Mouse (Mus musculus): Measurements from ENCODE around the gene Mrpl38. TPM values are rescaled to one million over a fixed set of nuclear protein-coding genes. Genes with fewer than 3 reads are reported as not detected.

Gene Mrpl38
- polyA plus RNA-seq, 1 experiment from 2014 or later: 49.5 TPM

DNA sequence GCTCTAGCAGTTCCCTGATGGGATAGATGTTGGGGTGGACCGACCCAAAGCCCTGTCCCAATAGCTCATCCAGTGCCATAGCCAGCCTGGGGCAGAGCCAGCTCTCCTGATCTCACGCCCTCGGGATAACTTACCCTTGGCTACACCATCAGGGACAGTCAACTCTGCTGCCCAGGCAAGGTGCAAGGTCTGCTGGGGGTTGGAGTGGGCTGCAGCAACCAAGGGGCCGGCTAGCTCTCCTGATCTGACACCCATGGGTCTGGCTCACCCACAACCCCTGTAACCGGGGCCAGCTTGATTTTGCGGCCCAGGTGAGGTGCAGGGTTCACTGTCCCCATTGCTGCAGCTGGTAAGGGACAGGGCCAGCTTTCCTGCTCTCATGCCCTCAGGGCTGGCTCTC is 47.1 kb downstream of the Mrpl38 start:
- Histone ChIP-seq H3K27ac (replicated peaks) (no peak overlapping the region), H3K9ac (ENCODE audit: low read length) (no peak overlapping the region), H3K27me3 (ENCODE audit: control insufficient read depth, insufficient read depth, low read length) (no peaks in the 10 kb centered on the region), H3K9me3 (ENCODE audit: control insufficient read depth, low read length) (no peaks in the 10 kb centered on the region), H3K4me3 (ENCODE audit: low read depth, low read length) (no peak overlapping the region), H3K36me3 (ENCODE audit: control insufficient read depth, insufficient read depth, low read length) (no peaks in the 10 kb centered on the region), H3K4me1 (replicated peaks; ENCODE audit: control insufficient read depth, insufficient read depth) (0 out of 2 replicates have a peak, but pooled peaks cover 2% of the 10 kb centered on the region), H3K4me2 (replicated peaks; ENCODE audit: low read depth) (no peak overlapping the region)
- 91% methylated on average over 6 of the region's 6 CpGs for WGBS
- ATAC-seq (ENCODE audit: low FRiP score, low TSS enrichment) (no peak), DNase-seq (ENCODE audit: low spot score) (no peak)
- no peak for TF ChIP-seq CTCF (IDR thresholded peaks at IDR 0.05; ENCODE audit: low read depth)
- no peak for TF ChIP-seq EP300 (optimal IDR thresholded peaks at IDR 0.05)

DNA sequence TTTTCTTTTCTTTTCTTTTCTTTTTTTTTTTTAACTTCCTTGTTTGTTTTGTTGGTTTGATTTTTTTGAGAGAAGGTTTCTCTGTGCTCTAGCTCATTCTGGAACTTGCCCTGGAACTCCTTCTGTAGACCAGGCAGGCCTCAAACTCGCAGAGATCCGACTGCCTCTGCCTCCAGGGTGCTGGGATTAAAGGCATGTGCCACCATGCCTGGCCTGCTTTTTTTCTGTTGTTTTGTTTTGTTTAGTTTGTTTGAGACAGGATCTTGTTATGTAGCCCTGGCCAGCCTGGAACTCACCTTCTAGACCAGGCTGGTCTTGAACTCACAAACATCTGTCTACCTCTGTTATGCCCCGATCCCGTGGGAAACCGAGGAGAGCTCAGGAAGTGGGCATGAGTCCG is 49.1 kb downstream of the Mrpl38 start:
- Histone ChIP-seq H3K4me3 (ENCODE audit: low read depth, low read length) (no peak overlapping the region), H3K27me3 (ENCODE audit: control insufficient read depth, insufficient read depth, low read length) (no peaks in the 10 kb centered on the region)
- TF ChIP-seq CTCF (IDR thresholded peaks at IDR 0.05; ENCODE audit: low read depth) (no peak), EP300 (optimal IDR thresholded peaks at IDR 0.05) (no peak)

DNA sequence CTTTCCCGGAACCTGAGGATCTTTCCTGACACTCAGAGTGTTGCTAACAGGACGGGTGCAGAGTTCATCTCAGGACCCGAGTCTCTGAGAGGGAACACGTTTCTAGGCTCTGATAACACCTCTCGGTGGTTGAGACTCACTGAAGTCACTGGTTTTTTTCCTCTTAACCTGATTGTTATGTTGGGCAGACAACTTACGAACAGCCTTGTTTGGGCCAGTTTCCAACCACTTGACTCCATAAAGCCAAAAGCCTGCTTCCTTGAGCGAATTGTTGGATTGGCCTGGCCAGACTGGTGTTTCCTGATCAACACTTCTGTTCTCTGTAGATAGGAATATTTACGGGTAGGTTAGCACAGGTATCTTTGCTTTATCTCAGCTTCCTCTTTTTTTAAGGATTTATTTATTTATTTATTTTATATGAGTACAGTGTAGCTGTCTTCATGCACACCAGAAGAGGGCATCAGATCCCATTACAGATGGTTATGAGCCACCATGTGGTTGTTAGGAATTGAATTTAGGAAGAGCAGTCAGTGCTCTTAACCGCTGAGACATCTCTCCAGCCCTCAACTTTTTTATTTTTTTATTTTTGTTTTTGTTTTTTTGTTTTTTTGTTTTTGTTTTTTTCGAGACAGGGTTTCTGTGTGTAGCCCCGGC is 49.8 kb downstream of the Mrpl38 start:
- Histone ChIP-seq H3K9ac (ENCODE audit: low read length) (no peak overlapping the region), H3K27ac (replicated peaks) (0 out of 2 replicates have a peak overlapping the region, but pooled peaks have one; percentile 6), H3K4me1 (replicated peaks; ENCODE audit: control insufficient read depth, insufficient read depth) (peaks cover 5% of the 10 kb centered on the region; the same call in 1 of the 2 replicates), H3K36me3 (ENCODE audit: control insufficient read depth, insufficient read depth, low read length) (no peaks in the 10 kb centered on the region), H3K9me3 (ENCODE audit: control insufficient read depth, low read length) (no peaks in the 10 kb centered on the region), H3K4me2 (replicated peaks; ENCODE audit: low read depth) (no peak overlapping the region), H3K4me3 (ENCODE audit: low read depth, low read length) (no peak overlapping the region), H3K27me3 (ENCODE audit: control insufficient read depth, insufficient read depth, low read length) (no peaks in the 10 kb centered on the region)
- DNase-seq (ENCODE audit: low spot score) (no peak), ATAC-seq (ENCODE audit: low FRiP score, low TSS enrichment) (no peak)
- TF ChIP-seq EP300 (optimal IDR thresholded peaks at IDR 0.05) (no peak), CTCF (IDR thresholded peaks at IDR 0.05; ENCODE audit: low read depth) (peak; percentile 53)
- WGBS: 66% methylated on average over 11 of the region's 11 CpGs

More for the DNA sequence above, 49.1 kb downstream of the Mrpl38 start:
- no peak overlapping the region for H3K27ac ChIP-seq (replicated peaks)
- DNase-seq (ENCODE audit: low spot score) (no peak), ATAC-seq (ENCODE audit: low FRiP score, low TSS enrichment) (no peak)
- no peaks in the 10 kb centered on the region for H3K9me3 ChIP-seq (ENCODE audit: control insufficient read depth, low read length)
- no peak overlapping the region for H3K9ac ChIP-seq (ENCODE audit: low read length)
- H3K4me1 ChIP-seq (replicated peaks; ENCODE audit: control insufficient read depth, insufficient read depth): peaks cover 5% of the 10 kb centered on the region; the same call in 1 of the 2 replicates
- WGBS: 90% methylated on average over 6 of the region's 6 CpGs
- no peak overlapping the region for H3K4me2 ChIP-seq (replicated peaks; ENCODE audit: low read depth)
- H3K36me3 ChIP-seq (ENCODE audit: control insufficient read depth, insufficient read depth, low read length): no peaks in the 10 kb centered on the region

DNA sequence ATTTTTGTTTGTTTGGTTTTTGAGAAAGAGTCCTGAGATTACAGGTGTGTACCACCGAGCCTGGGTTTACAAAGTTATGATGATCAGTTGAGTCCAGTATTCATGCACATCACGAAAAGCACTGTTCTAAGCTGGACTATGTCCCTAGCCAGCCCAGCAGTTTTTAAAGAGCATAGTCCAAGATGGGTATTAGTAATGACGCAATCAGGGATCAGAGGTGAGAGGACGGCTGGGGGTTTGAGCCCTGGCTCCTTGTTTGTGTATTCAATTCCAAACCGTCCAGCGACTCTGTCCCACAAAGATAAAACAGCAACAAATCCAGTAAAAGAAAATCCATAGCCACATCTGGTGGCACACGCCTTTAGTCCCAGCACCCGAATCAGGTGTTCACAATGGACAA is 50.5 kb downstream of the Mrpl38 start:
- no peak overlapping the region for H3K27ac ChIP-seq (replicated peaks)
- no peak for TF ChIP-seq EP300 (optimal IDR thresholded peaks at IDR 0.05)
- TF ChIP-seq CTCF (IDR thresholded peaks at IDR 0.05; ENCODE audit: low read depth): no peak
- H3K9ac ChIP-seq (ENCODE audit: low read length): no peak overlapping the region
- DNase-seq (ENCODE audit: low spot score) (no peak), ATAC-seq (ENCODE audit: low FRiP score, low TSS enrichment) (no peak)
- no peak overlapping the region for H3K4me2 ChIP-seq (replicated peaks; ENCODE audit: low read depth)
- peaks cover 5% of the 10 kb centered on the region; the same call in 1 of the 2 replicates for H3K4me1 ChIP-seq (replicated peaks; ENCODE audit: control insufficient read depth, insufficient read depth)
- H3K27me3 ChIP-seq (ENCODE audit: control insufficient read depth, insufficient read depth, low read length): no peaks in the 10 kb centered on the region
- 66% methylated on average over 8 of the region's 8 CpGs for WGBS
- H3K9me3 ChIP-seq (ENCODE audit: control insufficient read depth, low read length): no peaks in the 10 kb centered on the region
- H3K4me3 ChIP-seq (ENCODE audit: low read depth, low read length): no peak overlapping the region
- H3K36me3 ChIP-seq (ENCODE audit: control insufficient read depth, insufficient read depth, low read length): 0 out of 2 replicates have a peak, but pooled peaks cover 5% of the 10 kb centered on the region

DNA sequence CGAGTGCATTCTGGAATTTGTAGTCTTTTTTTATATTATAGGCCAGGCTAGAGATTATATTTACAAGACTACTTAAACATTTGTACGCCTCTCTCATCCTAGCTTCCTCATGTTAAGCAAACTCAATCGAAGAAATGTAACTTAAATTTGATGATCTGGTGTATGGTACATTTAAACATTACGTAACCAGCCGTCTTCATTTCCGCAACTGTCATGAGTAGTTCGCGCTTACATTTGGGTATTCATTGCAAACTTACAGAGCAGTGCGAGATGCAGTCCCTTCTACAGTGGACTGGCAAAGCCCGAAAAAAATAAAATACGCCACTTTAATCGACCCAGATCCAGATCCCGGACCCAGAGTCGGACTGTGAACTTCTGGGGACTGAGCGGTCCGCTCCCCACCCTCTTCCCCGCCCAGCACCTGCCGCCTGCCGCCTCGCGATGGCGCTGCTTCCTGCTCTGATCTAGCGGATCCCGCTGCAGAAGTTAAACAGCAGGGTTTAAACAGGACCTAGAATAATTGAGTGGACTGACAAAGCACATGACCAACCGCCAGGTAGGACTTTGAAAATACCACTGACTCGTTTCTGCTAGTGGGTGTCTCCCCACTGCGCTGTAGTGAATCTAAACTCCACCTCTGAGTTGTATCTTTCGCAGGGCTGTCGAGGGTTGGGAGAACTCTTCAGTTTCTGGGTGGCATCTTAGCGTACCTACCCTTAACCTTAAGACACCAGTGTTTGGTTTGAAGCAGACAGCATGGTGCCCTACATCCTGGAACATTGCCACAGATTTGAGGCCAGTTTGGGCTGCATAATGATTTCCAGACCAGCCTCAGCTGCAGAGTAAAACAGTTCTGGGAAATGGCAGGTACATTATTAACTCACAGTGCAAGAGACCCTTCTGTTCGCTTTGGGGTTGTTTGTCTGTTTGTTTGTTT is 51.2 kb downstream of the Mrpl38 start:
- peak; percentile 77 for ATAC-seq (ENCODE audit: low FRiP score, low TSS enrichment)
- WGBS: 2% methylated on average over 31 of the region's 31 CpGs

More for the DNA sequence above, 51.2 kb downstream of the Mrpl38 start:
- H3K4me1 ChIP-seq (replicated peaks; ENCODE audit: control insufficient read depth, insufficient read depth): peaks cover 5% of the 10 kb centered on the region; the same call in 1 of the 2 replicates
- peaks cover 6% of the 10 kb centered on the region; the same call in 1 of the 2 replicates for H3K36me3 ChIP-seq (ENCODE audit: control insufficient read depth, insufficient read depth, low read length)
- H3K9me3 ChIP-seq (ENCODE audit: control insufficient read depth, low read length): no peaks in the 10 kb centered on the region
- H3K27me3 ChIP-seq (ENCODE audit: control insufficient read depth, insufficient read depth, low read length): no peaks in the 10 kb centered on the region
- H3K27ac ChIP-seq (replicated peaks): peak overlapping the region; percentile 85
- DNase-seq (ENCODE audit: low spot score): peak; percentile 95
- peak overlapping the region; percentile 59 for H3K9ac ChIP-seq (ENCODE audit: low read length)
- H3K4me2 ChIP-seq (replicated peaks; ENCODE audit: low read depth): peak overlapping the region; percentile 60
- peak overlapping the region; percentile 47 for H3K4me3 ChIP-seq (ENCODE audit: low read depth, low read length)
- TF ChIP-seq EP300 (optimal IDR thresholded peaks at IDR 0.05): no peak
- TF ChIP-seq CTCF (IDR thresholded peaks at IDR 0.05; ENCODE audit: low read depth): peak; percentile 97
